Mouse (Mus musculus): Measurements from ENCODE around the gene Tmem182. TPM values are rescaled to one million over a fixed set of nuclear protein-coding genes. Genes with fewer than 3 reads are reported as not detected.

The Tmem182 gene
- polyA plus RNA-seq, 1 experiment from 2014 or later = not detected

GRCm38 (mm10) chr1:40841032-40841761, 35.8 kb downstream of the Tmem182 start:
- 82% methylated on average over 5 of the region's 5 CpGs for WGBS
- Histone ChIP-seq H3K4me1 (ENCODE audit: control insufficient read depth, insufficient read depth, low read length) (no peaks in the 10 kb centered on the region), H3K4me2 (no peak overlapping the region), H3K27me3 (ENCODE audit: control insufficient read depth, insufficient read depth, low read length) (no peaks in the 10 kb centered on the region), H3K27ac (ENCODE audit: low read depth, low read length) (no peak overlapping the region), H3K36me3 (ENCODE audit: control insufficient read depth, insufficient read depth, low read length) (no peaks in the 10 kb centered on the region), H3K9me3 (ENCODE audit: control insufficient read depth, low read length) (no peaks in the 10 kb centered on the region), H3K9ac (ENCODE audit: low read length) (no peak overlapping the region), H3K4me3 (ENCODE audit: low read depth, low read length) (no peak overlapping the region)
- no peak for DNase-seq (ENCODE audit: low spot score, missing footprints)
- ATAC-seq (ENCODE audit: low FRiP score) = no peak

DNA sequence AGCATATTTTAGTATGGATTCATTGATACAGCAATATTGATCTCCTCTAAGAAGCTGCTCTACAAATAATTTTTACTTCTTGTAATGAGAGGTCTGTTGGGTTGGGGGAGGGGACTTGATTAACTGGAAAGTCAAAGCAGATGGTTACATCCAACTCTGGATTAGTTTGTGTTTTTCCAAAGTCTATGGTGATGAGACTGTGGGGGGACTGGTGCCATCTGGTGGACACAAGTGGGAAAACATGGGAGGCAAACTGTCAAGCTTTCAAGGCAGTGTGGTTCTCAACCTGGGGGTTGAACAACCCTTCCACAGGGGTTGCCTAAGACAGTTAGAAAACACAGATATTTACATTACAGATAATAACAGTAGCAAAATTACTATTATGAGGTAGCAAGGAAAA, 39.2 kb downstream of the Tmem182 start:
- H3K4me1 ChIP-seq (ENCODE audit: control insufficient read depth, insufficient read depth, low read length) = no peaks in the 10 kb centered on the region
- H3K9me3 ChIP-seq (ENCODE audit: control insufficient read depth, low read length) = no peaks in the 10 kb centered on the region
- H3K4me2 ChIP-seq = no peak overlapping the region
- no peaks in the 10 kb centered on the region for H3K27me3 ChIP-seq (ENCODE audit: control insufficient read depth, insufficient read depth, low read length)
- no peak overlapping the region for H3K9ac ChIP-seq (ENCODE audit: low read length)
- peak; percentile 93 for DNase-seq (ENCODE audit: low spot score, missing footprints)
- peak; percentile 40; the same call in 1 of the 2 replicates for ATAC-seq (ENCODE audit: low FRiP score)
- no peak overlapping the region for H3K4me3 ChIP-seq (ENCODE audit: low read depth, low read length)
- H3K27ac ChIP-seq (ENCODE audit: low read depth, low read length) = no peak overlapping the region
- no peaks in the 10 kb centered on the region for H3K36me3 ChIP-seq (ENCODE audit: control insufficient read depth, insufficient read depth, low read length)

DNA sequence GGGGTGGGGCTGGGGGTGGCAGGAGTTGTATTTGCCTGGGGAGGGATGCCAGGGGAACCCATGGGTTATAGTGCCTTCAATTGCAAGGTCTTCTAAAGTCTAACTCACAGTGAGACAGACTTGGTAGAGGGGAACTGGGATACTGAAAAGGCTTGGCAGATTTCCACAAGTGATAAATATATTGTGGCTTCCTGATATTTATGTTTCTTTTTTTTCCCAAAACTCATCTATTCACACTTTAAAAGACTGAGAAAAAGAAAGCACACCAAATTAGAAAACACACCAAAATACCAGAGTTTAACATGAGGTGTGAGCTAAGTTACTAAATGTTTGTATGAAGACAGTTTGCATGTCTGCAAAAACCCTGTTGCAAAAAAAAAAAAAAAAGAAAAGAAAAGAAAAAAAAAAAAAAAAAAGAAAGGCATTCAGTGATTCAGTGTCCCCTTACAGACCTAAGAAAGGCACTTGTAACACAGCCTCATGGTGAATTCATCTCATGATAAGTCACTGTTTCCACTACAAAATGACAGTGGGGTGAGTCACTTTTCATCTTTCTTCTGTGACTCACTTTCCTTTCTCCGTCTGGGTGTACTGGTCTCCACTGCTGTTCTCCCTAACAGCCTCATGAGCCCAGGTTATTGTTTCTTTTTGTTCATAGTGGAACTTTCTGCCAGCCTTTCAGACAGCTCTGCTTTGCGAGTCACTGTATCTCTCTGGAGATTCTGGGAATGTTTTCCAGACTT, 42.0 kb downstream of the Tmem182 start:
- no peaks in the 10 kb centered on the region for H3K4me1 ChIP-seq (ENCODE audit: control insufficient read depth, insufficient read depth, low read length)
- no peak for ATAC-seq (ENCODE audit: low FRiP score)
- no peaks in the 10 kb centered on the region for H3K36me3 ChIP-seq (ENCODE audit: control insufficient read depth, insufficient read depth, low read length)
- H3K4me2 ChIP-seq = no peak overlapping the region
- DNase-seq (ENCODE audit: low spot score, missing footprints) = no peak
- no peak overlapping the region for H3K9ac ChIP-seq (ENCODE audit: low read length)
- no peaks in the 10 kb centered on the region for H3K9me3 ChIP-seq (ENCODE audit: control insufficient read depth, low read length)
- no peak overlapping the region for H3K4me3 ChIP-seq (ENCODE audit: low read depth, low read length)
- WGBS = 84% methylated on average over 2 of the region's 2 CpGs
- H3K27ac ChIP-seq (ENCODE audit: low read depth, low read length) = no peak overlapping the region
- no peaks in the 10 kb centered on the region for H3K27me3 ChIP-seq (ENCODE audit: control insufficient read depth, insufficient read depth, low read length)

DNA sequence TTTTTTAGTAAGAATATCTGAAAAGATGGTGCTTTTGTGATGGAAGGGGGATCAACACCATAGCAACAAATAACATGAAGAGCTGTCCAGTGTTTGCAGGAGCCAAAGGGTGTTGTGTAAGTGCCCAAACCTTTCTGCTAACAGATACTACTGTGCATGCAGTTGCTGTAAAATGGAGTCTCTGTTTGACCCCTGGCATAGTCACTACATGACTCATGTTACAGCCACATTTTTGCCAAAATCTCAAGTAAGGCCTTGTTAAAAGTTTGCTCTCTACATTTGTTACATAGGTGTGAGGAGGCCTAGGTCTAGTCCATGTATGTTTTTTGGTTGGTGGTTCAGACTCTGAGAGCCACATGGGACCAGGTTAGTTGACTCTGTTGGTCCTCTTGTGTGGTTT, 45.9 kb downstream of the Tmem182 start:
- Histone ChIP-seq H3K36me3 (ENCODE audit: control insufficient read depth, insufficient read depth, low read length) (no peaks in the 10 kb centered on the region), H3K4me1 (ENCODE audit: control insufficient read depth, insufficient read depth, low read length) (no peaks in the 10 kb centered on the region), H3K27me3 (ENCODE audit: control insufficient read depth, insufficient read depth, low read length) (no peaks in the 10 kb centered on the region), H3K4me2 (no peak overlapping the region), H3K9ac (ENCODE audit: low read length) (no peak overlapping the region), H3K4me3 (ENCODE audit: low read depth, low read length) (no peak overlapping the region), H3K9me3 (ENCODE audit: control insufficient read depth, low read length) (no peaks in the 10 kb centered on the region), H3K27ac (ENCODE audit: low read depth, low read length) (no peak overlapping the region)
- DNase-seq (ENCODE audit: low spot score, missing footprints) = no peak
- no peak for ATAC-seq (ENCODE audit: low FRiP score)

DNA sequence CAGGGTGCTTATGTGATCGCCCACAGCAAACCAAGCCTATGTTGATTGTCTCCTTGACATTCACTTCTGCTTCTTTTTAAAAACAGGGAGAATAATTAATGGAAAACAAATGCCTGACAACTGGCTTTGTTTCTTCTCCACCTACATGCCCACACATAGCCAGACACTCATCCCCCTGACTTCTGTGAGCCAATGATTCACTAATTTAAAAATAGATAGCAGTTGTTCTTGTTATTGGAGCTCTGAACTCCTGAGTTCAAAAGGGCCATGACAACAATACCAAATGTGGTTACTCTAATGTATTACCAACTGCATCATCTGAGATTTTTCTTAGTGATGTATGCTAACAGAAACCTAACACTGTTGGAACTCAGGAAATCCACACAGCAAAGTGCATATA, 49.9 kb downstream of the Tmem182 start:
- ATAC-seq (ENCODE audit: low FRiP score) (no peak), DNase-seq (ENCODE audit: low spot score, missing footprints) (no peak)
- Histone ChIP-seq H3K4me2 (no peak overlapping the region), H3K27ac (ENCODE audit: low read depth, low read length) (no peak overlapping the region), H3K9ac (ENCODE audit: low read length) (no peak overlapping the region), H3K4me1 (ENCODE audit: control insufficient read depth, insufficient read depth, low read length) (no peaks in the 10 kb centered on the region), H3K27me3 (ENCODE audit: control insufficient read depth, insufficient read depth, low read length) (no peaks in the 10 kb centered on the region), H3K36me3 (ENCODE audit: control insufficient read depth, insufficient read depth, low read length) (no peaks in the 10 kb centered on the region), H3K4me3 (ENCODE audit: low read depth, low read length) (no peak overlapping the region), H3K9me3 (ENCODE audit: control insufficient read depth, low read length) (no peaks in the 10 kb centered on the region)
- WGBS = 87% methylated on average over 1 of the region's 1 CpGs

DNA sequence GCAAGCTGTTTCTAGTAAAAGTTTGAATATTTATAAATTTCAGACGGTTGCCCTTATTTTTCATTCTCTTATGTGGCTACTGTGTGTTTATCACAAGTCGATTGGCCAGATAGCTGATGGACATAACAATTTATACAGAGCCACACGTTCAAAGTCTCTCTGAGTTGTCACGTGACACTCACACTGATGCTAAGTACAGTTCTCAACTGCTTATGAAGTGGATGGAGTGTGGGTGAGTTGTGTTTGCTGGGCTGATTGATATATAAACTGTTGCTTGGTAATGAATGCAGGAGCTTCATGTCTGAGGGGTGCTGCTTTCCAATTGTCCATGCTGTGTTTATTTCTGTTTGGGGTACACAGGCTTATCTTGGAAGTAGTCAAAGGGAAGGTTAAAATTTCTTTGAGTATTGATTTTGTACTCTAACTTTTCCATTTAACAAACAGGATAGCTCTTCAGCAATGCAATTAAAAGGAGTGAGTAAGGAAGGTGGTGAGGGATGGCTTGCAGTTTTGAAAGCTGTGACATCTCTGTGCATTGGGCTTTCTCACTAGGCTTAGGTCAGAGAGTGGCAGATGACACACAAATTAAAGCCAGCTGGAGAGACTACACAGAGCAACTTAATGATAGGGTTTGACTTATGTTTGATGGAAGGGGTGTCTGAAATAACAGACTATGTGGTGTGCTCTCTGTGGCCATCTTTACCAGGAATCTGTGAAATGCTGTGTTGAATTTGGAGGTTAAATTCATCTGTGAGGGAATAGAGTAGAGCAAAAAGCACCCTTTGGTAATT, 51.6 kb downstream of the Tmem182 start:
- Histone ChIP-seq H3K27me3 (ENCODE audit: control insufficient read depth, insufficient read depth, low read length) (no peaks in the 10 kb centered on the region), H3K9me3 (ENCODE audit: control insufficient read depth, low read length) (no peaks in the 10 kb centered on the region), H3K4me2 (no peak overlapping the region), H3K27ac (ENCODE audit: low read depth, low read length) (no peak overlapping the region), H3K36me3 (ENCODE audit: control insufficient read depth, insufficient read depth, low read length) (no peaks in the 10 kb centered on the region), H3K4me1 (ENCODE audit: control insufficient read depth, insufficient read depth, low read length) (no peaks in the 10 kb centered on the region), H3K4me3 (ENCODE audit: low read depth, low read length) (no peak overlapping the region), H3K9ac (ENCODE audit: low read length) (no peak overlapping the region)
- ATAC-seq (ENCODE audit: low FRiP score) (no peak), DNase-seq (ENCODE audit: low spot score, missing footprints) (no peak)
- WGBS = 80% methylated on average over 4 of the region's 4 CpGs

GRCm38 (mm10) chr1:40865043-40865442, 59.6 kb downstream of the Tmem182 start:
- Histone ChIP-seq H3K4me2 (no peak overlapping the region), H3K4me3 (ENCODE audit: low read depth, low read length) (no peak overlapping the region), H3K36me3 (ENCODE audit: control insufficient read depth, insufficient read depth, low read length) (no peaks in the 10 kb centered on the region), H3K27me3 (ENCODE audit: control insufficient read depth, insufficient read depth, low read length) (no peaks in the 10 kb centered on the region), H3K4me1 (ENCODE audit: control insufficient read depth, insufficient read depth, low read length) (no peaks in the 10 kb centered on the region), H3K9ac (ENCODE audit: low read length) (no peak overlapping the region), H3K27ac (ENCODE audit: low read depth, low read length) (no peak overlapping the region), H3K9me3 (ENCODE audit: control insufficient read depth, low read length) (no peaks in the 10 kb centered on the region)
- ATAC-seq (ENCODE audit: low FRiP score) (no peak), DNase-seq (ENCODE audit: low spot score, missing footprints) (no peak)
- 83% methylated on average over 6 of the region's 6 CpGs for WGBS

GRCm38 (mm10) chr1:40867106-40867505, 61.7 kb downstream of the Tmem182 start:
- WGBS = 89% methylated on average over 3 of the region's 3 CpGs
- ATAC-seq (ENCODE audit: low FRiP score) = no peak

GRCm38 (mm10) chr1:40867651-40868050, 62.2 kb downstream of the Tmem182 start:
- Histone ChIP-seq H3K36me3 (ENCODE audit: control insufficient read depth, insufficient read depth, low read length) (no peaks in the 10 kb centered on the region), H3K4me3 (ENCODE audit: low read depth, low read length) (no peak overlapping the region), H3K9me3 (ENCODE audit: control insufficient read depth, low read length) (no peaks in the 10 kb centered on the region), H3K4me1 (ENCODE audit: control insufficient read depth, insufficient read depth, low read length) (no peaks in the 10 kb centered on the region), H3K4me2 (no peak overlapping the region), H3K27ac (ENCODE audit: low read depth, low read length) (no peak overlapping the region), H3K9ac (ENCODE audit: low read length) (no peak overlapping the region), H3K27me3 (ENCODE audit: control insufficient read depth, insufficient read depth, low read length) (no peaks in the 10 kb centered on the region)
- 89% methylated on average over 2 of the region's 2 CpGs for WGBS
- DNase-seq (ENCODE audit: low spot score, missing footprints) (no peak), ATAC-seq (ENCODE audit: low FRiP score) (no peak)

More at GRCm38 (mm10) chr1:40867106-40867505, 61.7 kb downstream of the Tmem182 start:
- no peak overlapping the region for H3K27ac ChIP-seq (ENCODE audit: low read depth, low read length)
- no peak overlapping the region for H3K4me3 ChIP-seq (ENCODE audit: low read depth, low read length)
- no peaks in the 10 kb centered on the region for H3K9me3 ChIP-seq (ENCODE audit: control insufficient read depth, low read length)
- H3K4me1 ChIP-seq (ENCODE audit: control insufficient read depth, insufficient read depth, low read length) = no peaks in the 10 kb centered on the region
- no peak for DNase-seq (ENCODE audit: low spot score, missing footprints)
- H3K9ac ChIP-seq (ENCODE audit: low read length) = no peak overlapping the region
- no peaks in the 10 kb centered on the region for H3K36me3 ChIP-seq (ENCODE audit: control insufficient read depth, insufficient read depth, low read length)
- H3K4me2 ChIP-seq = no peak overlapping the region
- no peaks in the 10 kb centered on the region for H3K27me3 ChIP-seq (ENCODE audit: control insufficient read depth, insufficient read depth, low read length)

Measured in midbrain, embryonic 11.5 days (tissue).